Mouse (Mus musculus): ENCODE data around the gene Cers2. TPM values are rescaled to one million over a fixed set of nuclear protein-coding genes. Genes with fewer than 3 reads are reported as not detected.
A peak's percentile ranks its signal among the peaks of the same experiment; 100 is the strongest.

The Cers2 gene
- polyA plus RNA-seq, 1 experiment from 2014 or later = 147 TPM

GRCm38 (mm10) chr3:95313476-95313875, 1.1 kb upstream of the Cers2 start:
- WGBS = 30% methylated on average over 7 of the region's 7 CpGs
- DNase-seq (ENCODE audit: low spot score) = no peak
- Histone ChIP-seq H3K27ac (peak overlapping the region; percentile 100), H3K36me3 (no peaks in the 10 kb centered on the region), H3K4me3 (peak overlapping the region; percentile 27; the same call in 1 of the 2 replicates), H3K4me1 (peaks cover 37% of the 10 kb centered on the region), H3K27me3 (ENCODE audit: insufficient read depth, poor library complexity, severe bottlenecking) (no peaks in the 10 kb centered on the region), H3K9me3 (no peaks in the 10 kb centered on the region)

- no peaks in the 10 kb centered on the region for H3K36me3 ChIP-seq
- DNase-seq (ENCODE audit: low spot score) = no peak
- H3K9me3 ChIP-seq = no peaks in the 10 kb centered on the region
- H3K27me3 ChIP-seq (ENCODE audit: insufficient read depth, poor library complexity, severe bottlenecking) = no peaks in the 10 kb centered on the region
- WGBS = 67% methylated on average over 6 of the region's 6 CpGs
- H3K27ac ChIP-seq = peak overlapping the region; percentile 100
- peaks cover 43% of the 10 kb centered on the region for H3K4me1 ChIP-seq
- peak overlapping the region; percentile 96 for H3K4me3 ChIP-seq
Measured at GRCm38 (mm10) chr3:95314075-95314474, 516 bp upstream of the Cers2 start.

- H3K36me3 ChIP-seq = peaks cover 6% of the 10 kb centered on the region
- no peaks in the 10 kb centered on the region for H3K9me3 ChIP-seq
- H3K4me3 ChIP-seq = peak overlapping the region; percentile 96
- peaks cover 54% of the 10 kb centered on the region for H3K4me1 ChIP-seq
- H3K27me3 ChIP-seq (ENCODE audit: insufficient read depth, poor library complexity, severe bottlenecking) = no peaks in the 10 kb centered on the region
- WGBS = under 1% methylated on average over 71 of the region's 71 CpGs
- DNase-seq (ENCODE audit: low spot score) = peak; percentile 94
- H3K27ac ChIP-seq = peak overlapping the region; percentile 100
Measured at GRCm38 (mm10) chr3:95315094-95315843, 678 bp downstream of the Cers2 start.

- no peaks in the 10 kb centered on the region for H3K9me3 ChIP-seq
- H3K4me3 ChIP-seq = peak overlapping the region; percentile 96
- H3K4me1 ChIP-seq = peaks cover 54% of the 10 kb centered on the region
- DNase-seq (ENCODE audit: low spot score) = peak; percentile 82
- peaks cover 14% of the 10 kb centered on the region for H3K36me3 ChIP-seq
- no peaks in the 10 kb centered on the region for H3K27me3 ChIP-seq (ENCODE audit: insufficient read depth, poor library complexity, severe bottlenecking)
- 7% methylated on average over 9 of the region's 9 CpGs for WGBS
- peak overlapping the region; percentile 100 for H3K27ac ChIP-seq
Measured at GRCm38 (mm10) chr3:95315844-95316550, 1.4 kb downstream of the Cers2 start.

- WGBS = 14% methylated on average over 12 of the region's 12 CpGs
- Histone ChIP-seq H3K4me3 (peak overlapping the region; percentile 36), H3K27me3 (ENCODE audit: insufficient read depth, poor library complexity, severe bottlenecking) (no peaks in the 10 kb centered on the region), H3K36me3 (peaks cover 29% of the 10 kb centered on the region), H3K9me3 (no peaks in the 10 kb centered on the region), H3K27ac (peak overlapping the region; percentile 50), H3K4me1 (peaks cover 53% of the 10 kb centered on the region)
- peak; percentile 83 for DNase-seq (ENCODE audit: low spot score)
Measured at GRCm38 (mm10) chr3:95317414-95318080, 3.0 kb downstream of the Cers2 start.

DNA sequence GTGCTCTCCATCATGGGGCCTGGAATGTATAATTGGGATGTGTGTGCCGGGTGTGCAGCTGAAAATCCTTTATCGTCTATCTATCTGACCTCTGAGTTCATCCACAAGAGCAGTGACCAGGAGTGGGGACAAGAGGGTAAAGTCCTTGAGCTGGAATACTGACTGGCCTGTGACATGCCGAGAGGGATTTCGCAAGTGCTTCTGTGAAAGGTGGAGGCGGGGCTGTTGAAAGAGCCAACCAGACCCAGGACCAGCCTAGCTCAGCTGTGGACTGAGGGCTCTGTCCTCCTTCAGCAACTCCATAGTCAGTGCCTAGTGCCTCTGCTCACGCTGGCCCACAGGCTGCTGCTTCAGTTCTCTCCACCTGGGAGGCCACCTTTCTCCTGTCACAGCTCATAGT, 4.0 kb downstream of the Cers2 start:
- Histone ChIP-seq H3K27ac (peak overlapping the region; percentile 50), H3K4me1 (peaks cover 46% of the 10 kb centered on the region), H3K36me3 (peaks cover 39% of the 10 kb centered on the region), H3K27me3 (ENCODE audit: insufficient read depth, poor library complexity, severe bottlenecking) (no peaks in the 10 kb centered on the region), H3K9me3 (no peaks in the 10 kb centered on the region), H3K4me3 (peak overlapping the region; percentile 13; the same call in 1 of the 2 replicates)
- WGBS = 19% methylated on average over 6 of the region's 6 CpGs
- no peak for DNase-seq (ENCODE audit: low spot score)

DNA sequence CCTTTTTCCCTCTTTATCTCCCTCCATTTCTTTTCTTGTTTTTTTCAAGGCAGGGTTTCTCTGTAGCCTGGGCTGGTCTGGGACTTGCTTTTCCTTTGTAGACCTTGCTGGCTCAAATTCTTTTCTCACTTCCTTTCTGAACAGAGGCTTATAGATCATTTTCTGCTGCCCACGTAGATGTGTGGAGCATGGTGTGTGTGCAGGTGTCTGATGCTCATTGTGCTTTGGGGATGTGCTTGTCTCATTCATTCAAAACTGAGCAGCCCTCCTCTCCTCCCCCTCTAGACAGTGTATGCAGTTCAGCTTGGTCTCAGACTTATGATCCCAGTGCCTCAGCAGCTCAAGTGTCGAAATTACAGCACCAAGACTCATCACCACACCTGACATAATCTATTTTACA, 4.5 kb downstream of the Cers2 start:
- peaks cover 45% of the 10 kb centered on the region for H3K4me1 ChIP-seq
- DNase-seq (ENCODE audit: low spot score) = no peak
- WGBS = 60% methylated on average over 2 of the region's 2 CpGs
- H3K36me3 ChIP-seq = peaks cover 45% of the 10 kb centered on the region
- no peaks in the 10 kb centered on the region for H3K9me3 ChIP-seq
- H3K27me3 ChIP-seq (ENCODE audit: insufficient read depth, poor library complexity, severe bottlenecking) = no peaks in the 10 kb centered on the region
- no peak overlapping the region for H3K4me3 ChIP-seq
- H3K27ac ChIP-seq = peak overlapping the region; percentile 50

DNA sequence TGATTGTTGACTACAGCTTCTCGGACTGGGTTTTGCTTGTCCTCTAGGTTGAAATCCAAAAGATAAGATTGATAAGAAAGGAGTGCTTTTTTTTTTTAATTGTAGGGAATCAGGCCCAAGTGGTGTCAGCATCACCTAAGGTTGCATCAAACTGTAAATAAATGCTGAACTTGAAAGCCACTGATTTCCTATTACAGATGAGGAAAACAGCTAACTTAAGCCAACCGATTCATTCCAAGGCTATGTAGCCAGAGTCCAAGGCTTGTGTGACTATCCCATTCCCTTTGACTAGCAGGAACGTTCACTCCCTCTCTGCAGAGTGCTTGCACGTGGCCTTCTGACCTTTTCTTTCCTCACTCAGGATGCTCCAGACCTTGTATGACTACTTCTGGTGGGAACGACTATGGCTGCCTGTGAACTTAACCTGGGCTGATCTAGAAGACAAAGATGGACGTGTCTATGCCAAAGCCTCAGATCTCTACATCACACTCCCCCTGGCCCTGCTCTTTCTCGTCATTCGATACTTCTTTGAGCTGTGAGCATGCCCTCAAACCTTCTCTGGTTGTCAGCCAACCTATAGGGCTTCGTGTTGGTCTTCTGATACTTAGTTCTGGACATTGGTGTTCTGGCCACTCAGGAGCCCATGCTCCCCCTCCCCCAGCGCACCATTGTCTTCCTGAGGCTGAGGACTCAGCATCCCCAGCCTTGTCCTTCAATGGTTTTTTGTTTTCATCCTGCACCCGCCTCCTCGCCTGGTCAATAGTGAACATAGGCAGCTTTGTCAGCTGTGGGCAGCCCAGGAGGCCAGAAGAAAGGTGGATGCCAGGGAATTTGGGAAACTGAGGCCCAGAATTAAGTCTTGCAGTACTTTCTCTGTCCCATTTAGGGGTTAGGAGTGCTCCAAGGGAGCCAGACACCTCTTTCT, 5.4 kb downstream of the Cers2 start:
- H3K4me3 ChIP-seq = no peak overlapping the region
- WGBS = 74% methylated on average over 12 of the region's 12 CpGs
- H3K27me3 ChIP-seq (ENCODE audit: insufficient read depth, poor library complexity, severe bottlenecking) = no peaks in the 10 kb centered on the region
- H3K4me1 ChIP-seq = peaks cover 41% of the 10 kb centered on the region
- peaks cover 53% of the 10 kb centered on the region for H3K36me3 ChIP-seq
- H3K9me3 ChIP-seq = no peaks in the 10 kb centered on the region
- no peak for DNase-seq (ENCODE audit: low spot score)
- no peak overlapping the region for H3K27ac ChIP-seq

- Histone ChIP-seq H3K4me1 (peaks cover 18% of the 10 kb centered on the region), H3K9me3 (no peaks in the 10 kb centered on the region), H3K27ac (no peak overlapping the region), H3K36me3 (peaks cover 88% of the 10 kb centered on the region), H3K27me3 (ENCODE audit: insufficient read depth, poor library complexity, severe bottlenecking) (no peaks in the 10 kb centered on the region), H3K4me3 (no peak overlapping the region)
- WGBS = 90% methylated on average over 3 of the region's 3 CpGs
- DNase-seq (ENCODE audit: low spot score) = no peak
Measured at GRCm38 (mm10) chr3:95323429-95323828, 8.8 kb downstream of the Cers2 start.

GRCm38 (mm10) chr3:95324454-95325144, 10.0 kb downstream of the Cers2 start:
- peaks cover 98% of the 10 kb centered on the region for H3K36me3 ChIP-seq
- H3K27ac ChIP-seq = no peak overlapping the region
- peaks cover 6% of the 10 kb centered on the region for H3K4me1 ChIP-seq
- DNase-seq (ENCODE audit: low spot score) = peak; percentile 71
- H3K9me3 ChIP-seq = no peaks in the 10 kb centered on the region
- H3K27me3 ChIP-seq (ENCODE audit: insufficient read depth, poor library complexity, severe bottlenecking) = no peaks in the 10 kb centered on the region
- WGBS = 90% methylated on average over 6 of the region's 6 CpGs
- H3K4me3 ChIP-seq = no peak overlapping the region

GRCm38 (mm10) chr3:95328803-95329404, 14.3 kb downstream of the Cers2 start:
- DNase-seq (ENCODE audit: low spot score) = no peak
- peaks cover 93% of the 10 kb centered on the region for H3K36me3 ChIP-seq
- H3K27ac ChIP-seq = no peak overlapping the region
- H3K4me3 ChIP-seq = no peak overlapping the region
- no peaks in the 10 kb centered on the region for H3K9me3 ChIP-seq
- no peaks in the 10 kb centered on the region for H3K4me1 ChIP-seq
- no peaks in the 10 kb centered on the region for H3K27me3 ChIP-seq (ENCODE audit: insufficient read depth, poor library complexity, severe bottlenecking)
- whole genome bisulfite sequencing = 88% methylated on average over 1 of the region's 1 CpGs
